Mouse (Mus musculus) brain, embryonic 14.5 days (tissue): ENCODE measurements at regions not wholly inside any gene's neighbourhood (a gene's known extent, or its start where the extent isn't known, plus 50 kb on each side); places are given as distances from the start of the nearest gene placed in this dataset.
A peak's percentile ranks its signal among the peaks of the same experiment; 100 is the strongest.

Experiments used
- DNase-seq: peaks from one replicate; pipeline ENCODE4 v3.0.0-alpha.2; 2011; ENCODE audit warnings: low read depth
- CTCF ChIP-seq: fragments of 200-500 bp; IDR thresholded peaks from 2 replicates; pipeline ENCODE4 v1.5.1; 2012; ENCODE audit warnings: inconsistent platforms, mild to moderate bottlenecking, moderate library complexity, borderline replicate concordance; ENCODE audit not compliant: insufficient read depth, insufficient read length; ENCODE audit errors: extremely low read depth
- POLR2A ChIP-seq: fragments of 200-500 bp; IDR thresholded peaks from 2 replicates; pipeline ENCODE4 v1.6.1; 2012; ENCODE audit warnings: mild to moderate bottlenecking, inconsistent platforms, borderline replicate concordance; ENCODE audit not compliant: poor library complexity, insufficient read depth, insufficient read length, severe bottlenecking; ENCODE audit errors: extremely low read depth

DNA sequence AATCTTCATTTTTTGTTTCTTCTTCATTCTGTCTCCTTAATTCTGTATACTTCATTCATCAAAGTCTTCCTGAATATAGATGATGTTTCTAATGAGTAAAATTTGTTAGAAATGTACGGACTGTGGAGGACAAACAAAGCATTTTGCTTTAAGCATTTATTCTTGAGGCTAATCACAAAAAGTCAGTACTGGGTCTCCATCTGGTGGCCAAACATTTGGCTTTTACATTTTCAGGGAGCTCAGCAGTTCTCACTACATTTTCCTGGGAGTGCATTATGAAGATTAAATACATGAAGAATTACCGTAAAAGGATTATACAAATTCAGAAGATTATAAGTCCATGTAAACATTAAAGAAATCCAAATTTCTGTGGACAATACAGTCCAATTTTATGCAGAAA, 123.6 kb upstream of the Apob start:
- peak; percentile 81 for DNase-seq
- peak; percentile 38; the same call in 1 of the 2 replicates for TF ChIP-seq CTCF
- no peak for TF ChIP-seq POLR2A

DNA sequence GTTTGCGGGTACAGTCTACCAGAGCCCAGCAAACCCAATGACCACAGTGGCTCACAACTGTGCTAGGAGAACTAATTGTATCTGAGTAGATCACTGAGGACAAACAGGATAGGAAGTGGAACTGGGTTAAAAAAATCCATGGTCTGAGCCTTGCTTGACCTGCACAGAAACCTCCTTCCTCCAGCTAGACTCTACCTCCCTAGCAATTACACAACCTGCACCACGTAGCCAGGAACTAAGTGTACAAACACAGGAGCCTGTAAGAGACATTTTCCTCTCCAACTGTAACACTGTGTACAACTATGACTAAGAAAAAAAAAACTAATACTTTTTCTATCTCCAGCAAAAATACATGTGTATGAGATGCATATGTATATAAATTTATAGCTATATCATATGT, 121.8 kb upstream of the Apob start:
- DNase-seq, result no peak
- TF ChIP-seq CTCF, result no peak
- TF ChIP-seq POLR2A, result no peak

DNA sequence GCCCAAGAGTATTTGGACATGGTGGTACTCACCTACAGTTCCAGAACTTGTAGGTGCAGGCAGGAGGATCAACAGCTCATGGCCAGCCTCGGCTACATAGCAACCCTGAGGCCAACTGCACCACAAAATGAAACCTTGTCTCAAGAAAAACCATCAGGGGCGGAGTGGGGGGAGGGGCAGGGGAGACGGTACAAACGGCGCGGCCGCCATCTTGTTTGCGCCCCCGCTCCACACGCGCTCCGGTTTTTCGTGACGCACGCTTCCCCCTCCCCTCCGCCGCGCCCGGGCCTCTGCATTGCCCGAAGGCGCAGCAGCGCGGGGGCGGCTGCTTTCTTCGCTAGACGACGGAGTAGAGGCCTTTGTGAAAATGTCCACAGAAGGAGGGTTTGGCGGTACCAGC, 117.9 kb upstream of the Apob start:
- no peak for DNase-seq
- TF ChIP-seq CTCF (no peak), POLR2A (no peak)

DNA sequence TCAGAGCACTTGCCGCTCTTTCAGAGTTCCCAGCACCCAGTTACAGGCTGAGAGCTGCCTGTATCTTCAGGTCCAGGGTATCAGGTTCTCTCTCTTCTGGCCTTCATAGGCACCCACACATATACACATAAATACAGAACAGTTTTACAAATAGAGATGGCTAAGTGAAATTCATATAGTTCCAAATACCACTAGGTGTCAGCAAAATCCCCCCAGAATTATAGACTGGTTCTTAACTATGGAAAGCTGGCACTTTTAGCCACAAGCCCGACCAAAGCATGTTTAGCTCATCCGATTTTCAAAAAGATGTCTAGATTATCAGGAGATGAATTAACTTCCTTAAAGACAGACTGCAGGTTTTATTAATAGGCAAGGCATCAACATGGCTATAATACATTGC, 107.4 kb upstream of the Apob start:
- TF ChIP-seq POLR2A (no peak), CTCF (0 out of 2 replicates have a peak, but pooled peaks have one; percentile 3)
- DNase-seq, result peak; percentile 70

DNA sequence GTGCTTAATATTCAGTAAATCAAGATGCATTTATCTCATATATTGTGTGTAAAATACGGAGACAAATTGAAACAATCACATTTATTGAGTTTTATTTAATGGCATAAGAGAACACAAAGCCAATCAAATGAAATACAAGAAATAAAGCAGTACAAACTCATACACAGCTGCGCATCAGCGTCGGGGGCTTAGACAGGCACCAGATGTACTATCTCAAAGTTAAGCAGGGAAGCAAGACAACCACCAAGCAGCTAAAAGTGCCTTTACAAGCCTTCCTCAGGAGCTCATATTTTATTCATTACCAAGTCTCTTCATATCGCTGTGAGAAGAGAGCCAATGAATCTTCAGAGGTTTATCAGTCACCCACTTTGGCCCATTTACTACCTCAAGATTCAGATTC, 107.0 kb upstream of the Apob start:
- no peak for DNase-seq
- TF ChIP-seq CTCF (no peak), POLR2A (no peak)

DNA sequence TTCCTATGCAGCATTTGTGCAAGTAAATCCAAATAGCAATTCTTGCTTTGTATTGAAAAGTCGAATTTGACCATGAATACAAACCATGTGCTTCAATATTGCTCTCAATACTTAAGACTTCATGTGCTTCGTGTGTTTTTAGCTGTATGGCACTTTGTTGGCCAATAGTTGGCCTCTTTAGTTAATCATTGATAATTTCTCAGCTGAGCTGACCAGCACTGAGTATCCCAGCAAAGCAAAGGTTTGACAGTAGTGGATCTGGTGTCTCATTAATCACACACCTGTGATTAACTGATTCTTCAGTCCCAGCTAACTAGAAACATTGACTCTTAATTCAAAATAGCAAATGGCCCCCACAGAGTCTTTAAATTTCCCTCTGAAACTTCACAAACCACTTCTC, 102.0 kb upstream of the Apob start:
- no peak for DNase-seq
- no peak for TF ChIP-seq POLR2A
- no peak for TF ChIP-seq CTCF

DNA sequence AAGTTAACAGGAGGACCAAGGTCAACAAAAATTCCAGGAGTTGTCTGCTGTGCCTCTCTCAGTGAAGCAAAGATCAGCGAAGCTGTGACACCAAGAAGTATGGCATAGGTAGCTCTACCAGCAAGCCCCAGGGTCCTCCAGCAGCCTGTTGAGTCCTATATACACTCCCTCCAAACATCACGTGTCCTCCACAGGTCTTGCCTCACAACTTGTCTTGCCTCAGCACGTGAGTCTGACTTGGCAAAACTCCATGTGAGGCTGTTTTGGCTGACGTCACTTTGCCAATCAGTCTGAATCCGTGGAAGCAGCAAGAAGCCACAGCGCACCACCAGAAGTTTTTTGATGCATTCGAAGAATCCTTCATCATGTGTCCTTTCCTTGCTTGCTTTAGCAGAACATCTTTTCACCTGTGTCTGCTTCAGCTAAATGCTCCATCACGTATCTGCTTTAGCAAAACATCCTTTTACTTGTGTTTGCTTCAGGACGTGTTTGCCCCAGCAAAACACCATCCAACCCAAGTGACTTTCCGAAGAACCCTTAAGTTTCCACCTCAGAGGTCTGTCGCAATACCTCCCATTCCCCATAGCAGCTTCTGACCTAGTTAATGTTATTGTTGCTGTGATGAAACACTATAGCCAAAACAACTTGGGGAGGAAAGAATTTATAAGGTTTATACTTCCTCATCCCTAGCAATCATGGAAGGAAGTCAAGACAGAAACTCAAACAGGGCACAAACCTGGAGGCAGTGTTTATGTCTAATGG, 101.0 kb upstream of the Apob start:
- TF ChIP-seq CTCF, result no peak
- TF ChIP-seq POLR2A, result no peak
- no peak for DNase-seq

DNA sequence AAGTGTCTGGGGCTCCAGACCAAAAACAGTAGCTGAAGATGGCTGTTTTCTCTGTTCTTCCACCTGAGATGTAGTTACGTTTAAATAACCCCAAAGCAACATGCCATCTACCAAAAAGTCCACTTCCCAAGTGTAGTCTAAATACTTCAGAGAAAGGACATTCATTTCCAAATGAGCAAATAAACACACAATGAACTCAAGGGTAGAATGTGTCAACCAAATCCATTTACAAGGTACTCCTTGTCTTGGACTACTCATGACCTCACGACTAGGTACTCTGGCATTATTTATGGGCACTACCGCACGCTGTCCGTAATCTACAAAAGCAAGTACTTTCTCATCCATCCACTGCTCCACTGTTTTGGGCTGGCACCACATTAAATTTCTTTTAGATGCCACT, 98.7 kb upstream of the Apob start:
- DNase-seq, result no peak
- TF ChIP-seq POLR2A, result no peak
- no peak for TF ChIP-seq CTCF

DNA sequence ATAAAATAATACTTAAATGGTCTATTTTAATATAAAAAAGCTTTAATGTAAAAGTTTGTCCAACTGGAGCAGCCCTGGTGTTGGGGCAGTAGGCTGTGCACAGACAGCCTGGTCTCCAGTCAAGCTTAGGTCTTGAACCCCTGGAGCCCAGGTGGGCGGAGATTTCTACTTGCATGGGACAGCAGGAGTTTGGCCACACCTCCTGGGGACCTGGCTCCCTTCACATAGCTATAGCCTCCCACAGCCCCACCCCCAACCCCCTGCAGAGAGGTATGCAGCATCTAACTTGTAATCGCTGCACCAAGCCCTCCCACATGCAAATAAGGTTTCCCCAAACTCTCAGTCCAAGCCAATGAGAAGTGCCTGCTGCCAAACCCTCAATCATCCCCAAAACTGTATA, 81.3 kb upstream of the Apob start:
- DNase-seq, result no peak
- TF ChIP-seq POLR2A (no peak), CTCF (no peak)

DNA sequence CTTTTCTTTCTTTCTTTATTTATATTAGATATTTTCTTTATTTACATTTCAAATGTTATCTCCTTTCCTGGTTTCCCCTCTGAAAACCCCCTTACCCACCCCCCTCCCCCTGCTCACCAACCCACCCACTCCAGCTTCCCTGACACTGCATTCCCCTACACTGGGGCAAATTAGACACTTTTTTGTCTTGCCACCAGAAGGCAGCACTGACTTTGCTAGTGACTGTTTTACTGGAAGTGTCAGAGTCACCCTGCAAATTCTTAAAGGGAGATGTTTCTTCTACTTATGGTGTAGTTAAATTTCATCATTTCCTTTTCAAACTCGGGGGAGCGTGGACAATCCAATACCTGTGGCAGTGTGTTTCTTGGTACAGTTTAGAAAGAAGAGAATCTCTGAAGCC, 72.1 kb upstream of the Apob start:
- DNase-seq, result no peak
- TF ChIP-seq POLR2A (no peak), CTCF (no peak)

DNA sequence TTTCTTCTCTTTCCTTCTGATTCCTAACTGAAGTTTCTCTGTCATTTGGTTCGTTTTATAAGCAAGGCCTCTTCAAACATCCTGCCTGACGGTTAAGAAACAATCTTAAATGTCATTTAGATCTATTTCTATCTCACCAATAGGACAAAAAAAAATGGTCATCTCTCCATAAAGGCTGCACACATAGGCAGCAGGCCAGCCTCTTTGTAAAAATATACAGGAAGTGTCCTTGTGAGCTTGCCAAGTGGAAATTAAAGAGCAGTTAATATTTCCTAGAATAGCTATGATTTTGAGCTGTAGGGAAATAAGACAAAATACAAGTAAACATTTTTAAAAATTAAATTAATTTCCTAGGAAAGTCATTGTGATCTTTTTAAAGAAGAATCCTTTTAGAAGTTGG, 70.6 kb upstream of the Apob start:
- no peak for DNase-seq
- TF ChIP-seq CTCF, result no peak

DNA sequence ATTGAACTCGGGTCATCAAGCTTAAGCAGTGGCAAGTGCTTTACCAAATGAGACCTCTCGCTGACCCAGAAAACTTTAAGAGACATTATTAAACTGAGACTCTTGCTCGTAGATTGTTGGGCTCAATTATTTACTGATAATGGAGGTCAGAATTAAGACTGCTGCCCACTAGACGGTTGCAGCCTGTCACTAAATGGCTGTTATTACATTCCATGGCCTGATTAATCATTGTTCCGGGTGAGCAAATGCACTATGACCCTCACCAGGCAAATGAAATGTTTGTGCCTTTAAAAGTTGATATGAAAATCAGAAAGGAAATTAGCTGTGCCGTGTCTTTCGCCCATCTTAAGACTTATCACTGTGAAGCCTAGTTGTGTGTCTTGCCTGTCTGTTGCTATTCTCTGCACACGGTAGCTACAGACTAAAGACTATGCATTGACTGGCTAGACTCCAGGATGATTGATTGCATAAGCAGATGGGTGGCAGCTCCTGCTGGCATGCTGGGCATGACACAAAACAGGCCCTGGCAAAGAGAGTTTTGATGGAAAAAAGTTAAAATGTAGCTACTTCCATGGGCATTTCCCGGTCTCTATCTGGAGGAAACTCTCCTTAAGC, 67.6 kb upstream of the Apob start:
- DNase-seq, result peak; percentile 65
- TF ChIP-seq POLR2A (no peak), CTCF (no peak)
